Mouse (Mus musculus): ENCODE measurements around the gene Aida.
"Not testable (repeated sequence)": the region's sequence is repeated elsewhere in the genome, so short reads cannot be mapped to it uniquely, and the experiment has no call there.

Aida gene

DNA sequence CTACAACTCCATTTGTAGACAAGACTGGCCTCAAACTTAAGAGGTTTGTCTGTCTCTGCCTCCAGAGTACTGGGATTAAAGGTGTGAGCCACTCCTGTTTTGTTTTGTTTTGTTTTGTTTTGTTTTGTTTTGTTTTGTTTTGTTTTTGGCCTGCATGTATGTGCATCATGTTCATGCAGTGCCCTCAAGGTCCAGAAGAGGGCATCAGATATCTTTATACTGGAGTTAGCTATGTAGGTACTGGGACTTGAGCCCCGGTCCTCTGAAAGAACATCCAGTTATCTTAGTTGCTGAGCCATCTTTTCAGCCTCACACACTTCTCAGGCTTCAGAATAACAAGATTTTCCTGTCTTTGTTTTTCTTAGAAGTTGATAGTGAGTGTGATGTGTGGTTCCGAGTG lies 19.4 kb downstream of the Aida start:
- no peak for DNase-seq (ENCODE audit: low read depth in 2 of 2, low spot score in 2 of 2)

DNA sequence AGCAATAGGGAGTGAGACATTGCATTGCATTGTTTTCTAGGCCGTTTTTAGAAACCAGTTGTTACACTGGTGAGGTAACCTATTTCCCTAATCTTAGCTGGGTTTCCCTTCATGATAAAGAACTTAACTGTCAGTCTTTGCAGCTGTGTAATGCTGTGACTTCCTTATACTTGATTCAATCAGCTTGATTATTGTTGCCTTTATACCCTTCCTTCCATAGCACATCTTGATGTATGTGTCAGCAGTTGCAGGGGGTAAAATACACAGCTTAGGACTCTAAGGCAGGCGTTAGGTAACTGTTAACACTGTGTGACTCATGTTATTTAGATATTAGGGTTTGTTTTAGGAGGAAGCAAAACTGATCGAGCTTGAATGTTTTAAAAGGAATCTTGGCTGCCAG lies 24.3 kb downstream of the Aida start:
- no peak for DNase-seq (ENCODE audit: low read depth in 2 of 2, low spot score in 2 of 2)

DNA sequence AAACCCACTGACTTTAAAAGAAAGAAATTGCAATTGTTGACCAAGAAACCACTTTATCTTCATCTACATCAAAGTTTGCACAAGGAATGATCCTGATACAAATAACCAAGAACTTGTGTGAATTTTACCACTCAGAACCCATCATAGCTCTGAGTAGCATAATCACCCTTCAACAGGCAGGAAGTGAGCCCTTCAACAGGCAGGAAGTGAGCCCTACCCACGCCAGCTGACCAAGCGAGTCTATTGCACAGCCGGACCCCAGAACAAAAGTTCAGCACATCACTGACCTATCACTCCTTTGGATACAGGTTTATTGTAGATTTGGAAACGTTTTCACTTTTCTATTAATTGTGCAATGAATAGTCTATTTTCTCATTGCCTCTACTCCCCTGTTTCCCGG lies 26.1 kb downstream of the Aida start:
- DNase-seq (ENCODE audit: low read depth in 2 of 2, low spot score in 2 of 2), result not testable (repeated sequence)

GRCm38 (mm10) chr1:183323923-183324322 lies 27.5 kb downstream of the Aida start:
- DNase-seq (ENCODE audit: low read depth in 2 of 2, low spot score in 2 of 2), result no peak

DNA sequence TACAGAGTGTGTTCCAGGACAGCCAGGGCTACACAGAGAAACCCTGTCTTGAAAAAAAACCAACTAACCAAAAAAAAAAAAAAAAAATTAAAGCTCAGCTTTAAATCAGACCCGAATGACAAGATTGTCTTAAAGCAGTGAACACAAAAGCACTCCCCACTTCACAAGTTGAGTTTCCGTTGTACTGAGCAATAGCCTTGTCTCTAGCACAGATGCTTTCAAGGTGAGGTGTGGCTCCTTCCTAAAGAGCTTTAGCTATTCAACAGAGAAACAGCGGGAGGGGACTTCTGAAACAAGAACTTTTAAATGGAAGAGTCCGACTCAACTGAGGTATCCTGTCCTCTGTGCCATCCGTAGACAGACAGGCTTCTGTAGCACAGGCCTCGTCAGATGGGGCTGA lies 28.0 kb downstream of the Aida start:
- no peak for DNase-seq (ENCODE audit: low read depth in 2 of 2, low spot score in 2 of 2)

DNA sequence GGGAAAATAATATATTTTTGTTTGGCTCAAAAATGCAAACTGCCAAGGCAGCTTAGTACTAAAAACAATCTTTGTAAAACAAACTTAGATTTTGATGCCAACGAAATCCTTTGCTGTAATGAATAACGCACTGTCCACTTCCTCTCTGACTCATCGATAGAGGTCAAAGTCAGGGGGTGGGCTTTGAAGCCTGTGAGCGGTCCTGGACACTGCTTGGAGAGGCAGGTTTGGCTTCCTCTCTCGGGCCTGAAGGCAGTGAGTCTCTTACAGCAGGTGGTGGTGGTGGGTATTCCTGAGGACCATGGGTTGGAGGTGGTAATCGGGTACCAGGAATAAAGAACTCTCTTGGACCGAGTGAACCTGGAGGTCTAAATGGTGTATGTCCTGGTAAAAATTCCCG lies 30.8 kb downstream of the Aida start:
- DNase-seq (ENCODE audit: low read depth in 2 of 2, low spot score in 2 of 2), result no peak

DNA sequence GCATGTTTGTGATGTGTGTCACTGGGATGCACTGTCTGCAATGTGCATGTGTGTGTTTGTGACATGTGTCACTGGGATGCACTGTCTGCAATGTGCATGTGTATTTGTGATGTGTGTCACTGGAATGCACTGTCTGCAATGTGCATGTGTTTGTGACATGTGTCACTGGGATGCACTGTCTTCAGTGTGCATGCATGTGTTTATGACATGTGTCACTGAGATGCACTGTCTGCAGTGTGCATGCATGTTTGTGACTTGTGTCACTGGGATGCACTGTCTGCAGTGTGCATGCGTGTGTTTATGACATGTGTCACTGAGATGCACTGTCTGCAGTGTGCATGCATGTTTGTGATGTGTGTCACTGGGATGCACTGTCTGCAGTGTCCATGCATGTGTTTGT lies 46.5 kb downstream of the Aida start:
- DNase-seq (ENCODE audit: low read depth in 2 of 2, low spot score in 2 of 2), result not testable (repeated sequence)

DNA sequence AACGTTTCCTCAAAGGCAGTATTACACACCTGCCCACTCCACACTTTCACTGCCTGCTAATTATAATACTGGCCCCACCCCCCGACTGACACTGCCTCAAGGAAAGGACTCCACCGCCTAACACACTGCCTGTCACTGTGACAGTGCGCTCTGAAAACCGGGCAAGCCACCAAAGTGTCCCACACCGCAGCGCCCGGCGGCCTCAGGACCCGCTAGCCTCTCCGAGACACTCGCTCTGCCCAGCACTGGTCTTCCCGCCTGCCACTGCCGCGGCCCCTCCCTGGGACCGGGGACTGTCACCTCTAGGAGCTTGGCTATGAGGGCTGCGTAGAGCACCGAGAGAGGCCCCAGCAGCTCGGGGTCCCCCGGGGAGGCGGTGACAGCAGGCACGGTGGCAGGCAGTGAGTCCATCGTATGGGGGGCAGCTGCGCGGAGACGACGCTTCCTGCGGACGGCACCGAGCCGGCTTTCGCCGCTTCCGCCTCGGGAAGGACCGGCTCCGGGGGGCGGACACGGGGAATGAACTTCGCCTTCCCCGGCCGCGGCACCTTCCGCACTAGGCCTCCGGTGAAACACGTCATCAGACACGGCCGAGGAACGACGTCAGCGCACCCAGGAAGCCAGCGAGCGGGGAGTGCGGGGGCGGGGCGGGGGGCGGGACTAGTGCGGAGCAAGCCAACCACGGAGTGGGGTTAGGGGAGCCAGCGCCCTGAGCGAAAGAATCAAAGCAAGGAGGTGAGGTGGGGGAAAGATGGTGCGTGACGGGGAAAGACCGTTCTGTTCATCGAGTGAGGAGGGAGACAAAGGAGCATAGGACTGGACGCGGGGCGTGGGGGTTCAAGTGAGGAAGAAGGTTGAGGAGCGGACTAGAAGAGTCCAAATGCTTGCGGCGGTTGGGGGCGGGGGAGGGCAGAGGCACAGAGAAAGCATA lies 48.8 kb downstream of the Aida start:
- DNase-seq (ENCODE audit: low read depth in 2 of 2, low spot score in 2 of 2), result peak; percentile 84 to 85

DNA sequence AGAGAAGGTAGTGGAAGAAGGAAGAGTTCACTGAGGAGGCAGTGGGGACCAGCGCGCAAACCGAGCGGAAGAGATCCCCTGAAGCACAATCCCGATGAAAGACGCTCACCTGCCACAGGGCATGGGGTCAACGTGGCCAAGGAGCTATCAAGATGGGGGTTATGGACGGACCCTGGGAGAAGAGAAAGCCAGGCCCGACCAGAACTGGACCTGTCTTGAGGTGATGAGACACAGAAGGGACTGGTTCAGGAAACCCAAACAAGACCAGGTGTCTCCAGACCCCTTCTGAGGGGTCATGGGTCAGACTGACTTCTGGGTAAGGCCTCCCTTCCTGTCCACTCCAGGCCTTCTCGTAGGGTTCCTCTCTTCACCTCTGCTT lies 49.4 kb downstream of the Aida start:
- DNase-seq (ENCODE audit: low read depth in 2 of 2, low spot score in 2 of 2), result no peak

DNA sequence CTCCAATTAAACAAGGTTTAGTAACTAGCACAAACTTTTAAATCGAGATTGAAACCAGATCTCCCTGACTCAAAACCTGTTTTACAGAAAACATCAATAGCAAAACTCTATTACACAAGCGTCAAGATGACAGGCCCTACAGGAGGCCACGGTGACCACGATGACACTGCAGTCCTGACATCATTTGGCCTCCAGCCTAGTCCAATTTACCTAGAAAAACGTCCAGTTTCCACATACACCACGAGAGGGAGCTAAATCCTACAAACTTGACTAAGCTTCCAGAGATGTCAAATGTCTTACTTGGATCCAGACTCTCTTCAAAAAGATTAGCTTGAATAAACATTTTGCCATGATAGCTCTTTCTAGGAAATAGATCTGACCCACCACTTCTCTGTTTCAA lies 53.5 kb downstream of the Aida start:
- peak; percentile 35 to 61 for DNase-seq (ENCODE audit: low read depth in 2 of 2, low spot score in 2 of 2)

DNA sequence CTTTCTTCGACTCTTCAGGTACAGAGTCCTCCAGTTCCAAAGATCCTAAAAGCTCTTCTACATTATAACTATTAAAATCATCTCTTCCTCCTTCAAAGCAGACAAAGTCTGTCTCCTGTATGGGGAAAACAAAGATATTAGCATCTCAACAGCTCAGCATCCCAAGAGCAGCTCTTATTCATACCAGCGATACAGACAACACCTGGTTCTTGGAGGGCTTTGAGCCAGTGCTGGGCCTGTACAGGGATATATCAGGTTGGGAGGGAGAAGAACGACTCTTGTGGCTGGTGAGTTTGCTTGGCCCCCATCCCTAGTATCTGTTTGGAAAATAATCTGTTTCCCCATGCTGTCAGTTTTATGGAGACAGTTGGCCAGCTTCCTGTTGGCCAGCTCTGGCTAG lies 62.5 kb downstream of the Aida start:
- no peak for DNase-seq (ENCODE audit: low read depth in 2 of 2, low spot score in 2 of 2)

GRCm38 (mm10) chr1:183362301-183362700 lies 65.9 kb downstream of the Aida start:
- DNase-seq (ENCODE audit: low read depth in 2 of 2, low spot score in 2 of 2), result no peak

- DNase-seq (ENCODE audit: low read depth in 2 of 2, low spot score in 2 of 2), result no peak
These were observed 66.6 kb downstream of the Aida start for GRCm38 (mm10) chr1:183362729-183363576.

- DNase-seq (ENCODE audit: low read depth in 2 of 2, low spot score in 2 of 2), result no peak
These were observed 67.1 kb downstream of the Aida start for GRCm38 (mm10) chr1:183363577-183363867.

DNA sequence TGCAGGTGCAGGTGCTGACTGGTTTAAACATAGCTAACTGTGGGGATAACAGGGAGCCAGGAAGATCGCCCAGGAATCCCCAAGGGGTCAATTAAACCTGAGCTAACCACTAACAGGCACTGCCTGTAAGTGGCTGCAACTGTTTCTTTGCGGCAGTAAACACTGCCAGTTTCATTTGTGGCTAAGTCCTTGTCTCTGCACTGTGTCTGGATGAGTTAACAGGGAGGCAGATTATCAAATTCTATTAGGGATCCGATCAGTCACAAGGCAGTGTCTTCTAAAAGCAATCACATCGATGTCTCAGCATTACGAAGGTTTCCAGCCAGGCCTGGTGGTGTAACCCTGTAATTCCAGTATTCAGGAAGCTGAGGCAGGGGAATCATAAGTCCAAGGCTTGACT lies 70.0 kb downstream of the Aida start:
- DNase-seq (ENCODE audit: low read depth in 2 of 2, low spot score in 2 of 2), result no peak

DNA sequence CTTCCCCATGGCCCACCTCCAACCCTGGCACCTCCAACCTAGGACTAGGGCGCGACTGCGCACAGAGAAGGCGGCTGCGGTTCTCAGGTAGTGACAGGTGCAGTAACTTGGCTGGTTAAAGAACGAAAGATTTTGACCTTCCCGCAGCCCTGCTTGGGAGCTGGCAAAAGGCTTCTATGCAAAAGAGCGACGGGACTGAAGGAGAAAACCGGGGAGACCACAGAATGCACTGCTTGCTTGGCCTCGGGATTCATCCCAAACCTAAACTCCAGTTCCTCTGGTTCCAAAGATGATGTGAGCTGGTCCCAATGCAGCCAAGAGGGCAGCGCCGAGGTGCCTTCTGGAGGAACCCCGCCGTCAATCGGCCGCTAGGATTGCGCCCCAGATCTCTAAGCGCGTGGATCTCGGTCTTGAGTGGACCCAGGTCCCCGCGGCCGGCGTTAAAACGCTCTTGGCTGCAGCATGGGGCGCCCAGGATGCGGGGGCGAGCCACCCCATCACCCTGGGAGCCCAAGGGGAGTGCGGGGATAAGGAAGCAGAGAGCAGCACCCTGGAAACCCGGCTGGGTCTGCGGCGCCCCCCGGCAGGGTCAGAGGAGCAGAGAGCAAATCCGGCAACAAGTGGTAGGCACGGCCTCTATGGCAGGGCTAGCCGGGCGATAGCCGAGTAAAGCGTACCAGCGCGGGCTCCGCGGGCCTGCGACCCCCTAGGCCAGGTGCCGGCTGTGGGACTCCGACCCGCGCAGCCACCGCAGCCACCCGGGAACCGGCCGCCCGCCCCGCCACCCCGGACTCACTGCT lies 72.4 kb downstream of the Aida start:
- DNase-seq (ENCODE audit: low read depth in 2 of 2, low spot score in 2 of 2), result peak in 1 of 2 experiments; percentile 22

- DNase-seq (ENCODE audit: low read depth in 2 of 2, low spot score in 2 of 2), result peak; percentile 93 to 94
These were observed 73.1 kb downstream of the Aida start, which contains the start of gene Mia3 for GRCm38 (mm10) chr1:183369427-183370014. Gene Mia3, minus strand, starts transcription at chr1:183369553.

GRCm38 (mm10) chr1:183374728-183375127 lies 78.3 kb downstream of the Aida start:
- no peak for DNase-seq (ENCODE audit: low read depth in 2 of 2, low spot score in 2 of 2)
